Mouse (Mus musculus): ENCODE results near the gene Acadvl.

The Acadvl gene

DNA sequence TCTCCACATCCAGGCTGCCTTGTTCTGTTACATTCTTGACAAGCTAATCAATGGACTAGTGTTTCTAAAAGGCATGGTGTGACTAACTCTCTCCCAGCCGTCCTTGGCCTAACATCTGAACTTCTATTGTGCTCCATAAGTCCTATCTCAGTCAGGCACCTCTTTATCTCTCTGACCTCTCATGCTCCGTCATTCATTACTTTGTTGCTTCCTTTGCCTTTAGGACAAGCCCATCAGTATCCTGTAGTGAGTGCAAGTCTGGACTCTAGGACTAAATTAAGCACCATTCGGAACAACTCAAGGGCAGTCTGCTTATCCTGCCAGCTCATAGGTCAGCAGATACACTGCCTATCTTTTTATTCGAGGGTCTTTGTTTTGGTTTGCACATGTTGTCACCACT is 38.9 kb downstream of the Acadvl start:
- DNase-seq = no peak

GRCm38 (mm10) chr11:69974907-69975306 is 40.3 kb downstream of the Acadvl start:
- DNase-seq = no peak

DNA sequence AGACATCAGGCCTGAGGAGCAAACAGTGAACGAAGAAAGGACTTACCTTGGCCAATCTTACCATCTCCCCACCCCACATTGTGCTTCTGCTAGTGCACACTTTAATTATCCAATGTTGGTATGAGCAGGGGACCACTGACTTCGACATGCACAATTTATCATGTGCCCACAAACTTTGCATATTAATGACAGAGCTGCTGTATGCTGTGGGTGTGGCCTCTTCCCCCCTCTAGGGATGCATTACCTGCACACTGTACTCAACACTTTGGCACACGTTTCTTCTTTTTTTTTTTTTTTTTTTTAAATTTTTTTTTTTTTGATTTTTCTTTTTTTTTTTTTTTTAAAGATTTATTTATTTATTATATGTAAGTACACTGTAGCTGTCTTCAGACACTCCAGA is 44.4 kb downstream of the Acadvl start:
- no peak for DNase-seq

- DNase-seq = no peak
Measured at GRCm38 (mm10) chr11:69970222-69970621, 45.0 kb downstream of the Acadvl start.

DNA sequence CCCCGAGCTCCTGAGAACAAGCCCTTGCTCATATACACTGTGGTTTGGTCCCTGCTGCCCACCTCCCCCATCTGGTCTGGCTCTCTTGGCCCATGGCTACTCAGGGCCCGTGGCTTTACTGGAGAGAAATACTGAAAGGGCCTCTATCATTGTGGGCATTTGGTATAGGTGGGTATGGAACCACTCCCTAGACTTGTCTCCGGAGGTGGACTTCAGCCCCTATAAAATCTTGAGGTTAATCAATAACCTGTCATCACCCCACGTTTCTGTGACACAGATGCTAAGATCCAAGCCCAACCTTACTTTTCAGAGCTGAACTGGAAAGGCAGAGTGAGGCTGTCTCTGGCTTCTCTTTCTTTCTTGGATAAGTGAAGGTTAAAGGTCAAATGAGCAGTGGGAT is 46.4 kb downstream of the Acadvl start:
- DNase-seq = no peak

GRCm38 (mm10) chr11:69966860-69967517 is 48.2 kb downstream of the Acadvl start:
- no peak for DNase-seq

DNA sequence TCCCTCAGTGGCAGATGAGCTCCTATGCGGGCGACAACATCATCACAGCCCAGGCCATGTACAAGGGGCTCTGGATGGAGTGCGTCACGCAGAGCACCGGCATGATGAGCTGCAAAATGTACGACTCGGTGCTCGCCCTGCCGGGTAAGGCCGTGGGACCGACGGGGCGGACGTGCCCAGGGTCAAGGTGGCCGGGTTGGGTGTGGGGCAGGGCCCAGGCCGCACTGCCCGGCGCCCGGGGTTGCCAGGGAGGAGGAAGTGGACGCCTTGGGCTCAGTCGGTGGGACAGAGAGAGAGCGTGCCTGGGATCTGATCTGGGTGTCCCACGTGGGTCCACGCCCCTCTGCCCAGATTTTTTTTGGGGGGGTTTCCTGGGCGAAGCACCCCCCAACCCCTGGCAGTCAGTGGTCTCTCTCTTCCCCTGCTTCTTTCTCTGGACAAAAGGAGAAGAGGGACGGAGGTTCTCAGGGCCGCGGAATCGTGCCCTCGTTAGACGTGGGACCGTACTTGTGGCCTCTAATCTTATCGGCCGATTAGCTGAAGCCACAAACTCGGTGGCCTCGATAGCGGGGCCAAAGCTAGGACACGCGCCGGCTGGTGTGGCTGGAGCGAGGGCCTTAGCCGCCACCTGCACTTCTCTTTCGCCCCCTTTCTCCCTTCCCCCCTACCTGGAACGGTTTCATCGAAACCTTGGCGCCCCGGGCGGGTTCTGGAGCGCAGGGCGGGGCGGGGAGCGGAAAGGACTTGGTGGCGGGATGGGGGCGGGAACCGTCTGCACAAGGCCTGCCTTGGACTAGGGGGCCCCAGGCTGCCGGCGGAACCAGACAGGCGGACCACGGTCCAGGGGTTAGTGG is 49.0 kb downstream of the Acadvl start:
- no peak for DNase-seq

GRCm38 (mm10) chr11:69965271-69966005 is 49.8 kb downstream of the Acadvl start:
- no peak for DNase-seq

DNA sequence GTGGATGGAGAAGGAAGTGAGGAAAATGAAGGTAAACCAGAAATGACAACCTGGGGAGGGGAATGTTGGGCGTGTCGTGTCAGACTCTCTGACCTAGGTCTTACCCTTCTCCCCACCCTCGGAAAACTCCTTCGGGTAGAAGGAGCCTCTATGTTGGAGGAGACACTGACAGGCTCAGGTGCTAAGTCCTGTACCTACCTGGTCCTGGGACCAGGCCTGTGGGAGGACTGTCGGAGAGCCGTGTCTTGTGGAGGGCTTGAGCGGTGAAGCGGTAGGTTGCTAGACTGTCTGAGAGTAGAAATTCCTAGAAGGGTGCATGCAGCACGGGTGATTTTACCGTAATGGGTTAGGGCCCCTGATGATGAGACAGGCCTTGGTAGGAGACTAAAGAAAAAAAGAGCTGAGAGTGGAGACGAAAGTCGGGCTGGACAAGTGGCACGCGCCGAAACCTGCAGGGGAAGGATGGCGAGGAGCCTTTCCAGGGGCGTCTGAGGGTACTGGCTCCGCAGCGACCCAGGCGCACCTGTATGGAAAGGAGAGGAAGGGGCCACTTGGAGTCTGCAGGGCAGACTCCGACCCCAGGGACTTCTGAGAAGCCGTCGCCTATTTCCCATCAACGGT is 50.5 kb downstream of the Acadvl start, which contains the start of gene Cldn7:
TSS of gene Cldn7 (plus strand) at position 130 of the 621 bp plus-strand sequence.
- no peak for DNase-seq

DNA sequence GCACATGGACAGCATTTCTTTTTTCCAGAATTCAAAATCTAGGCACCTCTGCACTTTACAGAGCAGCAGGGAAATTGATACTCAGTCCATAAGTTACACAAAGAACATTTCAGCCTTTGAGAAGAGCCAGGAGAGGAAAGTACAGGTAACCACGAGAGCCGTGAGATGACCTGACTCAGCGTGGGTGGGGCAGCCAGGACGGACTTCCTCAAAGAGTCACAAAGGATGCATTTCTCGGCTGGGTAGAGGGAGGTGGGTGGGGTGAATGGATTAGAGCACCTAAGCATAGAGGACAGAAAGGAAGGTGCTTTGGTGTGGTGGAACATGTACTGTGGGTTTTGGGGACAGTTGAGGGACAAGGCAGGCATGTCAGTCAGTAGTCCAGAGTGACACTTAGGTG is 53.4 kb downstream of the Acadvl start:
- DNase-seq = no peak

- DNase-seq = no peak
Measured at GRCm38 (mm10) chr11:69960616-69961015, 54.6 kb downstream of the Acadvl start.
